Mouse (Mus musculus) testis, adult 10 weeks (tissue): ENCODE measurements around the gene 1700012B07Rik. TPM values are rescaled to one million over a fixed set of nuclear protein-coding genes. Genes with fewer than 3 reads are reported as not detected.

ENCODE experiments used
- polyA plus RNA-seq: library from polyadenylated mRNA; stranded (reverse); fragments of 350-450 nt; fragmentation: Illumina TruSeq; extraction: RNeasy Lipid Tissue Mini Kit (QIAGEN cat#74804); gene quantifications from one replicate; pipeline ENCODE4 v1.2.3, GENCODE M21; 2014; ENCODE audit warnings: low read depth, low replicate concordance

Gene 1700012B07Rik
- 184 TPM for polyA plus RNA-seq

GRCm38 (mm10) chr11:109827946-109828345, at the start of gene 1700012B07Rik:
Gene 1700012B07Rik (minus strand): TSS chr11:109828046.

Other genes starting within 250 kb of the 1700012B07Rik start
- 25.1 TPM for gene Wipi1, start 216.1 kb downstream of the 1700012B07Rik start, polyA plus RNA-seq
- gene Prkar1a, start 178.6 kb downstream of the 1700012B07Rik start, polyA plus RNA-seq = 135 TPM
- gene Fam20a, start 105.8 kb downstream of the 1700012B07Rik start, polyA plus RNA-seq = 6.9 TPM
- 0.95 TPM for gene Abca8b, start 167.8 kb upstream of the 1700012B07Rik start, polyA plus RNA-seq